Mouse (Mus musculus): Measurements from ENCODE around the gene N4bp1. TPM values are rescaled to one million over a fixed set of nuclear protein-coding genes. Genes with fewer than 3 reads are reported as not detected.

Gene N4bp1
- total and polyA plus RNA-seq, 2 experiments from 2014 or later, result 3.8 to 7.6 TPM

GRCm38 (mm10) chr8:86828925-86829324 lies 56.1 kb downstream of the N4bp1 start:
- no peak overlapping the region for H3K4me2 ChIP-seq (ENCODE audit: low read depth, low read length)
- no peak for TF ChIP-seq CTCF (IDR thresholded peaks at IDR 0.05; ENCODE audit: low read depth)
- no peak for TF ChIP-seq EP300 (IDR thresholded peaks at IDR 0.05; ENCODE audit: low read depth)
- DNase-seq (ENCODE audit: low spot score) (no peak), ATAC-seq (ENCODE audit: insufficient read depth, low read depth) (no peak)
- H3K4me3 ChIP-seq (ENCODE audit: low read depth, low read length), result no peak overlapping the region
- H3K36me3 ChIP-seq (replicated peaks; ENCODE audit: control insufficient read depth, insufficient read depth, low read length), result no peaks in the 10 kb centered on the region
- H3K27ac ChIP-seq (ENCODE audit: low read depth), result no peak overlapping the region
- no peak overlapping the region for H3K9ac ChIP-seq (replicated peaks; ENCODE audit: low read depth, low read length)
- no peaks in the 10 kb centered on the region for H3K9me3 ChIP-seq (replicated peaks; ENCODE audit: control insufficient read depth, low read length)
- no peaks in the 10 kb centered on the region for H3K4me1 ChIP-seq (ENCODE audit: control insufficient read depth, insufficient read depth)
- WGBS, result 57% methylated on average over 2 of the region's 2 CpGs
- H3K27me3 ChIP-seq (ENCODE audit: control insufficient read depth, insufficient read depth, low read length), result no peaks in the 10 kb centered on the region

GRCm38 (mm10) chr8:86827199-86827598 lies 57.9 kb downstream of the N4bp1 start:
- no peak overlapping the region for H3K4me2 ChIP-seq (ENCODE audit: low read depth, low read length)
- H3K4me3 ChIP-seq (ENCODE audit: low read depth, low read length), result no peak overlapping the region
- no peaks in the 10 kb centered on the region for H3K27me3 ChIP-seq (ENCODE audit: control insufficient read depth, insufficient read depth, low read length)
- TF ChIP-seq CTCF (IDR thresholded peaks at IDR 0.05; ENCODE audit: low read depth) (no peak), EP300 (IDR thresholded peaks at IDR 0.05; ENCODE audit: low read depth) (no peak)
- no peaks in the 10 kb centered on the region for H3K9me3 ChIP-seq (replicated peaks; ENCODE audit: control insufficient read depth, low read length)
- H3K36me3 ChIP-seq (replicated peaks; ENCODE audit: control insufficient read depth, insufficient read depth, low read length), result no peaks in the 10 kb centered on the region
- WGBS, result 87% methylated on average over 5 of the region's 5 CpGs
- DNase-seq (ENCODE audit: low spot score), result no peak
- no peak overlapping the region for H3K9ac ChIP-seq (replicated peaks; ENCODE audit: low read depth, low read length)
- no peaks in the 10 kb centered on the region for H3K4me1 ChIP-seq (ENCODE audit: control insufficient read depth, insufficient read depth)
- H3K27ac ChIP-seq (ENCODE audit: low read depth), result no peak overlapping the region
- ATAC-seq (ENCODE audit: insufficient read depth, low read depth), result no peak

- Histone ChIP-seq H3K9me3 (replicated peaks; ENCODE audit: control insufficient read depth, low read length) (no peaks in the 10 kb centered on the region), H3K4me2 (ENCODE audit: low read depth, low read length) (no peak overlapping the region), H3K4me1 (ENCODE audit: control insufficient read depth, insufficient read depth) (no peaks in the 10 kb centered on the region), H3K9ac (replicated peaks; ENCODE audit: low read depth, low read length) (no peak overlapping the region), H3K4me3 (ENCODE audit: low read depth, low read length) (no peak overlapping the region), H3K27me3 (ENCODE audit: control insufficient read depth, insufficient read depth, low read length) (no peaks in the 10 kb centered on the region), H3K27ac (ENCODE audit: low read depth) (no peak overlapping the region), H3K36me3 (replicated peaks; ENCODE audit: control insufficient read depth, insufficient read depth, low read length) (no peaks in the 10 kb centered on the region)
- DNase-seq (ENCODE audit: low spot score), result no peak
- TF ChIP-seq EP300 (IDR thresholded peaks at IDR 0.05; ENCODE audit: low read depth), result no peak
- no peak for TF ChIP-seq CTCF (IDR thresholded peaks at IDR 0.05; ENCODE audit: low read depth)
- ATAC-seq (ENCODE audit: insufficient read depth, low read depth), result no peak
Observed at GRCm38 (mm10) chr8:86826538-86826937, 58.5 kb downstream of the N4bp1 start.

GRCm38 (mm10) chr8:86825674-86826448 lies 59.2 kb downstream of the N4bp1 start:
- WGBS, result 66% methylated on average over 9 of the region's 9 CpGs
- no peak overlapping the region for H3K4me2 ChIP-seq (ENCODE audit: low read depth, low read length)
- no peak overlapping the region for H3K4me3 ChIP-seq (ENCODE audit: low read depth, low read length)
- no peaks in the 10 kb centered on the region for H3K9me3 ChIP-seq (replicated peaks; ENCODE audit: control insufficient read depth, low read length)
- H3K27ac ChIP-seq (ENCODE audit: low read depth), result no peak overlapping the region
- no peak overlapping the region for H3K9ac ChIP-seq (replicated peaks; ENCODE audit: low read depth, low read length)
- ATAC-seq (ENCODE audit: insufficient read depth, low read depth) (no peak), DNase-seq (ENCODE audit: low spot score) (no peak)
- no peaks in the 10 kb centered on the region for H3K27me3 ChIP-seq (ENCODE audit: control insufficient read depth, insufficient read depth, low read length)
- no peaks in the 10 kb centered on the region for H3K4me1 ChIP-seq (ENCODE audit: control insufficient read depth, insufficient read depth)
- no peaks in the 10 kb centered on the region for H3K36me3 ChIP-seq (replicated peaks; ENCODE audit: control insufficient read depth, insufficient read depth, low read length)
- TF ChIP-seq CTCF (IDR thresholded peaks at IDR 0.05; ENCODE audit: low read depth) (no peak), EP300 (IDR thresholded peaks at IDR 0.05; ENCODE audit: low read depth) (no peak)

DNA sequence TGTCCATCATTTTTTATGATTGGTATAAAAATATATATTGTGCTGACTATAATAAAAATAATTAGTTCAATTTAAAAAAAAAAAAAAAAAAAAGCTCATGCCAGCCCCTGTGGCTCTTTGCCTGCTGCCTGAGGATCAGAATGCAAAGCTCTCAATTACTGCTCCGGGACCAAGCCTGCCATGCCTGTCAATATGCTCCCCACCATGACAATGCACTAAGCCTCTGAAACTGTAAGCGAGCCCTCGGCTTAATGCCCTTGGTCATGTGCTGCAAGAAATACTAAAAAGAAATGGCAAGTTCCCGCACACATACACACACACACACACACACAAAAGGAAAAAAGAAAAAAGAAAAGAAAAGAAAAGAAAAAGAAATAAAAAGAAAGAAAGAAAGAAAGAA lies 60.3 kb downstream of the N4bp1 start:
- TF ChIP-seq CTCF (IDR thresholded peaks at IDR 0.05; ENCODE audit: low read depth), result no peak
- TF ChIP-seq EP300 (IDR thresholded peaks at IDR 0.05; ENCODE audit: low read depth), result no peak
- H3K9ac ChIP-seq (replicated peaks; ENCODE audit: low read depth, low read length), result no peak overlapping the region
- H3K4me1 ChIP-seq (ENCODE audit: control insufficient read depth, insufficient read depth), result no peaks in the 10 kb centered on the region
- no peak for ATAC-seq (ENCODE audit: insufficient read depth, low read depth)
- no peak overlapping the region for H3K27ac ChIP-seq (ENCODE audit: low read depth)
- H3K9me3 ChIP-seq (replicated peaks; ENCODE audit: control insufficient read depth, low read length), result no peaks in the 10 kb centered on the region
- no peak overlapping the region for H3K4me3 ChIP-seq (ENCODE audit: low read depth, low read length)
- no peaks in the 10 kb centered on the region for H3K36me3 ChIP-seq (replicated peaks; ENCODE audit: control insufficient read depth, insufficient read depth, low read length)
- H3K4me2 ChIP-seq (ENCODE audit: low read depth, low read length), result no peak overlapping the region
- H3K27me3 ChIP-seq (ENCODE audit: control insufficient read depth, insufficient read depth, low read length), result no peaks in the 10 kb centered on the region
- WGBS, result 76% methylated on average over 4 of the region's 4 CpGs
- DNase-seq (ENCODE audit: low spot score), result no peak

DNA sequence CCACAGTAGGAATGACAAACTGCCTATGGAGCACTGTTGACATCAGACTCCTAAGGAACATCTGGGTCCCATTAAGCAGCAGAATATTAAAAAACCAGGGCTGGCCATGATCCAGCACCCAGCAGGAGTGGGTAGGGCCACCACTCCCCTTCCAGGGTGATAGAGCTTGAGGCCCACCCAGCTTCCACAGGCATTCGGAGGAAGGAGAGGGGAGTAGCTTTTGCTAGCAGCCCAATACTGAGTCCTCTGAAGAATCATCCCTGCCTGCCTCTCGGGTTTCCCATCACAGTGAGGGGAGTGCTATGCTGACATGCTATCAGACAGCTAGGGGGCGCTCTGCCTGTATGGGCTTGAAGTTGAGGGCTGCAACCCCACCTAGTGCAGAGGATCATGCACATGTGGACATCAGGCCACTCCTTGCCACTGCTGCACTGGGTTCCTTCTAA lies 64.3 kb downstream of the N4bp1 start:
- ATAC-seq (ENCODE audit: insufficient read depth, low read depth) (peak; percentile 72), DNase-seq (ENCODE audit: low spot score) (peak; percentile 41)
- Histone ChIP-seq H3K4me2 (ENCODE audit: low read depth, low read length) (no peak overlapping the region), H3K27ac (ENCODE audit: low read depth) (no peak overlapping the region), H3K9me3 (replicated peaks; ENCODE audit: control insufficient read depth, low read length) (no peaks in the 10 kb centered on the region), H3K4me3 (ENCODE audit: low read depth, low read length) (no peak overlapping the region), H3K27me3 (ENCODE audit: control insufficient read depth, insufficient read depth, low read length) (no peaks in the 10 kb centered on the region), H3K36me3 (replicated peaks; ENCODE audit: control insufficient read depth, insufficient read depth, low read length) (no peaks in the 10 kb centered on the region), H3K9ac (replicated peaks; ENCODE audit: low read depth, low read length) (no peak overlapping the region), H3K4me1 (ENCODE audit: control insufficient read depth, insufficient read depth) (no peaks in the 10 kb centered on the region)
- WGBS, result 18% methylated on average over 3 of the region's 3 CpGs
- peak; percentile 73 for TF ChIP-seq CTCF (IDR thresholded peaks at IDR 0.05; ENCODE audit: low read depth)
- TF ChIP-seq EP300 (IDR thresholded peaks at IDR 0.05; ENCODE audit: low read depth), result no peak

Data from heart, postnatal 0 days (tissue).